In the genomic region with DNA sequence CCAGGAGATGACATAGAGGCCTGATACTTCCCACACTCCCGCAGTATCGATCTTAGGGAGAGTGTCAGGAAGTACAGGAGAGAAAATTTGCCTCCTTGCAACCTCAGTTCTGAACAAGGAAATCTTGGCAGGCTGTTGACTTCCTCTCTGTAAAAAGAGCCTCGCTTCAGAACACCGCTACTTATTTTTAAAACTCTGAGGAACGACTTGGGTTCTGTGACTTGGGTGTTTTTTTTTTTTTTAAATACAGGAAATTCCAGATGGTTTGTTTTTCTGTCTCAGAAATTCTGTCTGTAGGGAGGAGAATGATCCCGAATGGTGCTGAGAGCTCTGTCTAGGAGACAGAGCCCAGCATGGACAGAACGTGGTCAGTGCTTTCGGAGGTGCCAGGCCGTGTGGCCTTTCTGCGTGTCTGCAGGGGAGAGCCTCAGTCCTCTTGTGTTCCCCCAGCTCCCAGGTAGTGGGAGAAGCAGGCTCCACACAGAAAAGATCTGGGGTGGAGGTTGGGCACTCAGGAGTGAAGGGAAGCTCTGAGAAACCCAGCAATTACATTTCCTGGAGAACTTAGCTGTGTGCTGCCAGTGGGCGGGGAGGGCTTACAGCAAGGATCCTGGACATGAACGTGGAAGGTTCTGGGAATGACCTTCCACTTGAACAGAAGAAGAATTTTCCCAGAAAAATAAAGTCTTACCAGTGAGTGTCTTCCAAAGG, we compare ENCODE assay signal across 9 mouse cellular contexts. TPM values are rescaled to one million over a fixed set of nuclear protein-coding genes. Genes with fewer than 3 reads are reported as not detected.
DNase-seq lines count a peak whose midpoint lies in the region; ATAC-seq lines count a peak whose summit lies in the region.
"Had no signal": no experiment of that assay in that cellular context is flagged by ENCODE, and none has a peak within 500 bp of the region (broad histone marks: within the 10 kb centered on the region; RNA-seq: fewer than 3 reads in every experiment).

No protein-coding gene starts in this region.

- no peaks in the 10 kb centered on the region for H3K27me3 ChIP-seq in lung, embryonic 16.5 days (ENCODE audit: control insufficient read depth, insufficient read depth, low read depth, low read length)
- H3K27me3 ChIP-seq in embryonic facial prominence, embryonic 14.5 days (replicated peaks; ENCODE audit: control insufficient read depth, insufficient read depth, low read length): no peaks in the 10 kb centered on the region
- no peaks in the 10 kb centered on the region for H3K27me3 ChIP-seq in intestine, embryonic 14.5 days (replicated peaks; ENCODE audit: control insufficient read depth, insufficient read depth, low read length)
- H3K27me3 ChIP-seq in liver, embryonic 13.5 days: no peaks in the 10 kb centered on the region

- peak overlapping the region; percentile 82 for H3K27ac ChIP-seq in lung, embryonic 16.5 days (ENCODE audit: low read length)
- peak overlapping the region; percentile 87 for H3K27ac ChIP-seq in embryonic facial prominence, embryonic 14.5 days (replicated peaks; ENCODE audit: low read depth, low read length)
- peak overlapping the region; percentile 89 for H3K27ac ChIP-seq in intestine, embryonic 14.5 days (ENCODE audit: low read depth)
- H3K27ac ChIP-seq in liver, embryonic 13.5 days: peak overlapping the region; percentile 47
- H3K27ac ChIP-seq: liver, embryonic 14.5 days had no signal

- WGBS in lung, embryonic 16.5 days: 37% methylated on average over 12 of the region's 12 CpGs
- WGBS in embryonic facial prominence, embryonic 14.5 days: 36% methylated on average over 12 of the region's 12 CpGs
- 30% methylated on average over 12 of the region's 12 CpGs for WGBS in intestine, embryonic 14.5 days
- WGBS in liver, embryonic 13.5 days (ENCODE audit: insufficient replicate concordance): 57% methylated on average over 12 of the region's 12 CpGs

- DNase-seq in lung, postnatal 36 days: no peak
- DNase-seq in embryonic facial prominence, embryonic 14.5 days (ENCODE audit: low spot score): peak; percentile 83
- no peak for DNase-seq in intestine, embryonic 14.5 days (ENCODE audit: low spot score)
- no peak for DNase-seq in liver, embryonic 13.5 days
- DNase-seq in spleen, postnatal 4 days (ENCODE audit: low spot score in 2 of 2): no peak
- DNase-seq in B cell, adult 2 months: no peak
- DNase-seq in gastrocnemius, postnatal 14 days: no peak

- H3K9me3 ChIP-seq in lung, embryonic 16.5 days (ENCODE audit: control insufficient read depth, low read length): no peaks in the 10 kb centered on the region
- H3K9me3 ChIP-seq in embryonic facial prominence, embryonic 14.5 days (ENCODE audit: control insufficient read depth, low read length): no peaks in the 10 kb centered on the region
- H3K9me3 ChIP-seq in intestine, embryonic 14.5 days (ENCODE audit: control insufficient read depth, low read length): no peaks in the 10 kb centered on the region
- no peaks in the 10 kb centered on the region for H3K9me3 ChIP-seq in liver, embryonic 13.5 days (replicated peaks)

- no peak overlapping the region for H3K4me3 ChIP-seq in lung, embryonic 16.5 days (ENCODE audit: low read length)
- no peak overlapping the region for H3K4me3 ChIP-seq in embryonic facial prominence, embryonic 14.5 days (ENCODE audit: low read depth, low read length)
- H3K4me3 ChIP-seq in intestine, embryonic 14.5 days (ENCODE audit: low read depth, low read length): no peak overlapping the region
- H3K4me3 ChIP-seq in liver, embryonic 13.5 days (replicated peaks): no peak overlapping the region

- intact Hi-C loops in gastrocnemius, postnatal 14 days (cut with DNase I; ENCODE audit: low total_unique reads): no loop called here

- H3K4me1 ChIP-seq in lung, embryonic 16.5 days (replicated peaks; ENCODE audit: control insufficient read depth, insufficient read depth, low read length): peaks cover 18% of the 10 kb centered on the region
- peaks cover 29% of the 10 kb centered on the region for H3K4me1 ChIP-seq in embryonic facial prominence, embryonic 14.5 days (ENCODE audit: control insufficient read depth, insufficient read depth, low read length)
- peaks cover 31% of the 10 kb centered on the region for H3K4me1 ChIP-seq in intestine, embryonic 14.5 days (replicated peaks; ENCODE audit: control insufficient read depth, insufficient read depth, low read length)
- H3K4me1 ChIP-seq in liver, embryonic 13.5 days (replicated peaks): peaks cover 86% of the 10 kb centered on the region

- peak; percentile 11; the same call in 1 of the 2 replicates for ATAC-seq in lung, embryonic 16.5 days (ENCODE audit: low read depth)
- no peak for ATAC-seq in embryonic facial prominence, embryonic 14.5 days (ENCODE audit: low read depth)
- no peak for ATAC-seq in intestine, embryonic 14.5 days (replicated peaks; ENCODE audit: low FRiP score, low TSS enrichment, low read depth)
- no peak for ATAC-seq in liver, embryonic 13.5 days (ENCODE audit: low read depth)

- H3K36me3 ChIP-seq in lung, embryonic 16.5 days (ENCODE audit: control insufficient read depth, insufficient read depth, low read length): no peaks in the 10 kb centered on the region
- H3K36me3 ChIP-seq in embryonic facial prominence, embryonic 14.5 days (ENCODE audit: control insufficient read depth, insufficient read depth, low read length): no peaks in the 10 kb centered on the region
- H3K36me3 ChIP-seq in intestine, embryonic 14.5 days (ENCODE audit: control insufficient read depth, insufficient read depth, low read length): peaks cover 3% of the 10 kb centered on the region; the same call in 1 of the 2 replicates
- peaks cover 28% of the 10 kb centered on the region for H3K36me3 ChIP-seq in liver, embryonic 13.5 days

- H3K9ac ChIP-seq in lung, embryonic 16.5 days (ENCODE audit: low read length): 0 out of 2 replicates have a peak overlapping the region, but pooled peaks have one; percentile 2
- 0 out of 2 replicates have a peak overlapping the region, but pooled peaks have one; percentile 36 for H3K9ac ChIP-seq in embryonic facial prominence, embryonic 14.5 days (ENCODE audit: low read depth, low read length)
- H3K9ac ChIP-seq in intestine, embryonic 14.5 days (ENCODE audit: low read length): no peak overlapping the region
- no peak overlapping the region for H3K9ac ChIP-seq in liver, embryonic 13.5 days
- H3K9ac ChIP-seq: liver, embryonic 14.5 days had no signal

- H3K4me2 ChIP-seq in lung, embryonic 16.5 days (ENCODE audit: low read depth, low read length): peak overlapping the region; percentile 11; the same call in 1 of the 2 replicates
- peak overlapping the region; percentile 8 for H3K4me2 ChIP-seq in embryonic facial prominence, embryonic 14.5 days (ENCODE audit: low read depth, low read length)
- peak overlapping the region; percentile 26 for H3K4me2 ChIP-seq in intestine, embryonic 14.5 days (ENCODE audit: low read length)
- no peak overlapping the region for H3K4me2 ChIP-seq in liver, embryonic 13.5 days

RNA-seq across cellular contexts. Expression of a gene that starts 28.9 kb away (rescaled TPM):
- polyA plus RNA-seq in lung, embryonic 16.5 days (2015; fragmentation: Nextera tagmentation; extraction: Ambion mirVana): 12.4 and 12.8 TPM in 2 replicates
- 19.7 and 22.5 TPM in 2 replicates for polyA plus RNA-seq in embryonic facial prominence, embryonic 14.5 days (2014; fragmentation: Nextera tagmentation; extraction: Ambion mirVana)
- polyA plus RNA-seq in intestine, embryonic 14.5 days (2014; fragmentation: Nextera tagmentation; extraction: Ambion mirVana): 11.3 and 12.5 TPM in 2 replicates
- 23.6 and 27.5 TPM in 2 replicates for polyA plus RNA-seq in liver, embryonic 13.5 days (2015; fragmentation: Nextera tagmentation; extraction: Ambion mirVana)
- 10 to 100 TPM; 11.3 to 12.4 TPM for total RNA-seq in gastrocnemius, postnatal 14 days (2021)

Comparison
In these comparisons a context has a peak if more than half of its experiments do, and no peak if none do; other contexts are left out.
1. H3K9ac ChIP-seq: peak in lung, embryonic 16.5 days (single experiment) and embryonic facial prominence, embryonic 14.5 days (single experiment); none in intestine, embryonic 14.5 days (single experiment) and liver, embryonic 13.5 days (single experiment).
2. Peak in every context shown above with its lines, with median percentiles within 50 percentile points of each other: H3K27ac ChIP-seq.